Mouse (Mus musculus): Measurements from ENCODE around the gene Cdca3. TPM values are rescaled to one million over a fixed set of nuclear protein-coding genes. Genes with fewer than 3 reads are reported as not detected.

Cdca3 gene
- polyA plus RNA-seq, 1 experiment from 2014 or later = 18.2 TPM

GRCm38 (mm10) chr6:124812848-124813247 lies 16.5 kb upstream of the Cdca3 start:
- peak overlapping the region; percentile 69 for H3K4me2 ChIP-seq (ENCODE audit: low read length)
- WGBS = 18% methylated on average over 9 of the region's 9 CpGs
- peak overlapping the region; percentile 75 for H3K9ac ChIP-seq (ENCODE audit: low read depth, low read length)
- ATAC-seq = no peak
- peak overlapping the region; percentile 55 for H3K4me3 ChIP-seq (ENCODE audit: low read depth, low read length)
- H3K27ac ChIP-seq (ENCODE audit: low read length) = peak overlapping the region; percentile 86
- H3K36me3 ChIP-seq (ENCODE audit: control insufficient read depth, insufficient read depth, low read length) = peaks cover 14% of the 10 kb centered on the region
- H3K9me3 ChIP-seq (replicated peaks; ENCODE audit: control insufficient read depth, low read length, poor library complexity, severe bottlenecking) = no peaks in the 10 kb centered on the region
- no peaks in the 10 kb centered on the region for H3K27me3 ChIP-seq (ENCODE audit: control insufficient read depth, insufficient read depth, low read depth, low read length)
- peaks cover 39% of the 10 kb centered on the region for H3K4me1 ChIP-seq (ENCODE audit: control insufficient read depth, insufficient read depth, low read length)

DNA sequence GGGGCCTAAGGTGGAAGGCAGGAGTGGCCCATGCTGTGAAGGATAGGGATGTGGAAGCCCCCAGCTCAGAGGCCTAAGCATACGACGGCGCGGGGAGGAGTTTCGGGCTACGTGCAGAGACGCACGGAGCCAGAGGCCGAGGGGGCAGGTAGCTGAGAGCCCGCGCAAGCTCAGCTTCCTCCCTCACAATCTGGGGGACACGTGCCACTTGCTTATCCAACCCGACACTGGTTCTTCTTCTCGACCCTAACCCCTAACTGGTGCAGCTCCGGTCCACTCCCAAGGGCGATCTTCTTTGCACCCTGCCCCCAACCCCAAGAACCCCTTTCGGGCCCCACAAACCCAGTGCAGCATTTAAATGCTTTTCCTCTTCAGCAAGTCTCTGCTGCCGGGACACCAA lies 15.9 kb upstream of the Cdca3 start:
- peak overlapping the region; percentile 55 for H3K4me3 ChIP-seq (ENCODE audit: low read depth, low read length)
- peak overlapping the region; percentile 69 for H3K4me2 ChIP-seq (ENCODE audit: low read length)
- no peaks in the 10 kb centered on the region for H3K9me3 ChIP-seq (replicated peaks; ENCODE audit: control insufficient read depth, low read length, poor library complexity, severe bottlenecking)
- 0% methylated on average over 18 of the region's 18 CpGs for WGBS
- peak overlapping the region; percentile 75 for H3K9ac ChIP-seq (ENCODE audit: low read depth, low read length)
- peak; percentile 87 for ATAC-seq
- H3K4me1 ChIP-seq (ENCODE audit: control insufficient read depth, insufficient read depth, low read length) = peaks cover 35% of the 10 kb centered on the region
- no peaks in the 10 kb centered on the region for H3K27me3 ChIP-seq (ENCODE audit: control insufficient read depth, insufficient read depth, low read depth, low read length)
- peak overlapping the region; percentile 86 for H3K27ac ChIP-seq (ENCODE audit: low read length)
- peaks cover 19% of the 10 kb centered on the region for H3K36me3 ChIP-seq (ENCODE audit: control insufficient read depth, insufficient read depth, low read length)

DNA sequence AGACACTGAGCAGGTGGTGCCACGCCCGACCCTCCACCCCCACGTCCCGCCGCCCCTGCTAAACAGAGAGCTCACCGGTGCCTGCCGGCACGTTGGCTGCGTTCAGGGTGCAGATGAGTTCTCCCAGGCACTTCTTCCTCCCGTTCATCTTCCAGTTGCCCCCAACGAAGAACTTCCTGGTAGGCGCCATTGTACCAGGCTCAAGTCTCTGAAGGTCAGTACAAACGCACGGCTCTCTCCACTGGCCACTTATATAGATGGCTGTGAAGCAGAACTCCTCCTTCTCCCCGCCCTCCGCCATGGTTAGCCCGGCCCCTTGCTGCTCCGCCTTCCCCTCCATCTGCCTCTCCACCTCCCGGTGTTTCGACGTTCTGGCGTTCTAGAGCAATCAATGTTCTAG lies 15.4 kb upstream of the Cdca3 start, which contains the start of gene Tpi1:
Tpi1 (minus strand) TSS at position 364 of the 400 bp plus-strand sequence.
- peak within 1 kb of the TSS; percentile 69 for H3K4me2 ChIP-seq (ENCODE audit: low read length)
- no peaks in the 10 kb centered on the region for H3K9me3 ChIP-seq (replicated peaks; ENCODE audit: control insufficient read depth, low read length, poor library complexity, severe bottlenecking)
- H3K27ac ChIP-seq (ENCODE audit: low read length) = peak within 1 kb of the TSS; percentile 86
- H3K4me3 ChIP-seq (ENCODE audit: low read depth, low read length) = peak within 1 kb of the TSS; percentile 55
- H3K9ac ChIP-seq (ENCODE audit: low read depth, low read length) = peak within 1 kb of the TSS; percentile 75
- no peaks in the 10 kb centered on the region for H3K27me3 ChIP-seq (ENCODE audit: control insufficient read depth, insufficient read depth, low read depth, low read length)
- 0% methylated on average over 22 of the region's 22 CpGs for WGBS
- peak; percentile 89 for ATAC-seq
- H3K36me3 ChIP-seq (ENCODE audit: control insufficient read depth, insufficient read depth, low read length) = peaks cover 23% of the 10 kb centered on the region
- H3K4me1 ChIP-seq (ENCODE audit: control insufficient read depth, insufficient read depth, low read length) = peaks cover 30% of the 10 kb centered on the region

- 32% methylated on average over 7 of the region's 8 CpGs for WGBS
- Histone ChIP-seq H3K4me2 (ENCODE audit: low read length) (peak overlapping the region; percentile 69), H3K27me3 (ENCODE audit: control insufficient read depth, insufficient read depth, low read depth, low read length) (no peaks in the 10 kb centered on the region), H3K4me3 (ENCODE audit: low read depth, low read length) (peak overlapping the region; percentile 55), H3K27ac (ENCODE audit: low read length) (no peak overlapping the region), H3K9me3 (replicated peaks; ENCODE audit: control insufficient read depth, low read length, poor library complexity, severe bottlenecking) (no peaks in the 10 kb centered on the region), H3K4me1 (ENCODE audit: control insufficient read depth, insufficient read depth, low read length) (peaks cover 26% of the 10 kb centered on the region), H3K9ac (ENCODE audit: low read depth, low read length) (no peak overlapping the region), H3K36me3 (ENCODE audit: control insufficient read depth, insufficient read depth, low read length) (peaks cover 28% of the 10 kb centered on the region)
- ATAC-seq = peak; percentile 25; the same call in 1 of the 2 replicates
Measured at GRCm38 (mm10) chr6:124814448-124814847, 14.9 kb upstream of the Cdca3 start.

GRCm38 (mm10) chr6:124814858-124815774 lies 14.2 kb upstream of the Cdca3 start:
- Histone ChIP-seq H3K27ac (ENCODE audit: low read length) (no peak overlapping the region), H3K4me1 (ENCODE audit: control insufficient read depth, insufficient read depth, low read length) (peaks cover 19% of the 10 kb centered on the region), H3K9me3 (replicated peaks; ENCODE audit: control insufficient read depth, low read length, poor library complexity, severe bottlenecking) (no peaks in the 10 kb centered on the region), H3K4me3 (ENCODE audit: low read depth, low read length) (no peak overlapping the region), H3K9ac (ENCODE audit: low read depth, low read length) (no peak overlapping the region; the same call in 1 of the 2 replicates), H3K4me2 (ENCODE audit: low read length) (no peak overlapping the region), H3K36me3 (ENCODE audit: control insufficient read depth, insufficient read depth, low read length) (peaks cover 35% of the 10 kb centered on the region), H3K27me3 (ENCODE audit: control insufficient read depth, insufficient read depth, low read depth, low read length) (no peaks in the 10 kb centered on the region)
- ATAC-seq = no peak
- WGBS = 71% methylated on average over 9 of the region's 9 CpGs

GRCm38 (mm10) chr6:124816611-124817010 lies 12.7 kb upstream of the Cdca3 start:
- 93% methylated on average over 4 of the region's 4 CpGs for WGBS

GRCm38 (mm10) chr6:124817125-124817524 lies 12.2 kb upstream of the Cdca3 start:
- H3K36me3 ChIP-seq (ENCODE audit: control insufficient read depth, insufficient read depth, low read length) = peaks cover 45% of the 10 kb centered on the region
- ATAC-seq = no peak
- no peaks in the 10 kb centered on the region for H3K9me3 ChIP-seq (replicated peaks; ENCODE audit: control insufficient read depth, low read length, poor library complexity, severe bottlenecking)

More at GRCm38 (mm10) chr6:124816611-124817010, 12.7 kb upstream of the Cdca3 start:
- peaks cover 17% of the 10 kb centered on the region for H3K4me1 ChIP-seq (ENCODE audit: control insufficient read depth, insufficient read depth, low read length)
- H3K9me3 ChIP-seq (replicated peaks; ENCODE audit: control insufficient read depth, low read length, poor library complexity, severe bottlenecking) = no peaks in the 10 kb centered on the region
- no peak overlapping the region for H3K9ac ChIP-seq (ENCODE audit: low read depth, low read length)
- ATAC-seq = no peak
- no peaks in the 10 kb centered on the region for H3K27me3 ChIP-seq (ENCODE audit: control insufficient read depth, insufficient read depth, low read depth, low read length)
- H3K4me2 ChIP-seq (ENCODE audit: low read length) = no peak overlapping the region
- H3K27ac ChIP-seq (ENCODE audit: low read length) = no peak overlapping the region
- peaks cover 44% of the 10 kb centered on the region for H3K36me3 ChIP-seq (ENCODE audit: control insufficient read depth, insufficient read depth, low read length)
- H3K4me3 ChIP-seq (ENCODE audit: low read depth, low read length) = no peak overlapping the region

GRCm38 (mm10) chr6:124817563-124817962 lies 11.8 kb upstream of the Cdca3 start:
- Histone ChIP-seq H3K9ac (ENCODE audit: low read depth, low read length) (no peak overlapping the region), H3K4me3 (ENCODE audit: low read depth, low read length) (no peak overlapping the region), H3K36me3 (ENCODE audit: control insufficient read depth, insufficient read depth, low read length) (peaks cover 49% of the 10 kb centered on the region), H3K27me3 (ENCODE audit: control insufficient read depth, insufficient read depth, low read depth, low read length) (no peaks in the 10 kb centered on the region), H3K27ac (ENCODE audit: low read length) (no peak overlapping the region), H3K4me1 (ENCODE audit: control insufficient read depth, insufficient read depth, low read length) (peaks cover 10% of the 10 kb centered on the region), H3K9me3 (replicated peaks; ENCODE audit: control insufficient read depth, low read length, poor library complexity, severe bottlenecking) (no peaks in the 10 kb centered on the region), H3K4me2 (ENCODE audit: low read length) (no peak overlapping the region)
- ATAC-seq = no peak
- WGBS = 94% methylated on average over 8 of the region's 8 CpGs

More at GRCm38 (mm10) chr6:124817125-124817524, 12.2 kb upstream of the Cdca3 start:
- H3K4me2 ChIP-seq (ENCODE audit: low read length) = no peak overlapping the region
- H3K4me3 ChIP-seq (ENCODE audit: low read depth, low read length) = no peak overlapping the region
- 95% methylated on average over 11 of the region's 11 CpGs for WGBS
- no peak overlapping the region for H3K27ac ChIP-seq (ENCODE audit: low read length)
- H3K27me3 ChIP-seq (ENCODE audit: control insufficient read depth, insufficient read depth, low read depth, low read length) = no peaks in the 10 kb centered on the region
- peaks cover 14% of the 10 kb centered on the region for H3K4me1 ChIP-seq (ENCODE audit: control insufficient read depth, insufficient read depth, low read length)
- no peak overlapping the region for H3K9ac ChIP-seq (ENCODE audit: low read depth, low read length)

- Histone ChIP-seq H3K27me3 (ENCODE audit: control insufficient read depth, insufficient read depth, low read depth, low read length) (no peaks in the 10 kb centered on the region), H3K4me1 (ENCODE audit: control insufficient read depth, insufficient read depth, low read length) (peaks cover 8% of the 10 kb centered on the region; the same call in 1 of the 2 replicates), H3K9me3 (replicated peaks; ENCODE audit: control insufficient read depth, low read length, poor library complexity, severe bottlenecking) (no peaks in the 10 kb centered on the region), H3K9ac (ENCODE audit: low read depth, low read length) (no peak overlapping the region), H3K36me3 (ENCODE audit: control insufficient read depth, insufficient read depth, low read length) (peaks cover 53% of the 10 kb centered on the region), H3K27ac (ENCODE audit: low read length) (no peak overlapping the region), H3K4me2 (ENCODE audit: low read length) (no peak overlapping the region), H3K4me3 (ENCODE audit: low read depth, low read length) (no peak overlapping the region)
- 97% methylated on average over 8 of the region's 8 CpGs for WGBS
- ATAC-seq = no peak
Measured at GRCm38 (mm10) chr6:124817971-124818370, 11.4 kb upstream of the Cdca3 start.
